Mouse (Mus musculus): ENCODE results near the gene Gm26992. TPM values are rescaled to one million over a fixed set of nuclear protein-coding genes. Genes with fewer than 3 reads are reported as not detected.

Gene Gm26992
- polyA plus RNA-seq, 1 experiment: not detected

GRCm38 (mm10) chrX:103519547-103519946 is 97.7 kb downstream of the Gm26992 start:
- no peaks in the 10 kb centered on the region for H3K36me3 ChIP-seq (ENCODE audit: control insufficient read depth, insufficient read depth)
- H3K27me3 ChIP-seq (ENCODE audit: control insufficient read depth, insufficient read depth, insufficient read length): no peaks in the 10 kb centered on the region
- TF ChIP-seq USF1 (IDR thresholded peaks at IDR 0.05; ENCODE audit: low read depth) (no peak), MAX (IDR thresholded peaks at IDR 0.05) (no peak), CEBPB (IDR thresholded peaks at IDR 0.05; ENCODE audit: low read depth) (no peak), FOSL1 (IDR thresholded peaks at IDR 0.05; ENCODE audit: insufficient read depth, low read length, poor library complexity, severe bottlenecking) (no peak), CTCF (IDR thresholded peaks at IDR 0.05; ENCODE audit: control insufficient read depth, insufficient read depth, insufficient read length) (no peak), MYOD1 (IDR thresholded peaks at IDR 0.05; ENCODE audit: control insufficient read depth, insufficient read length, low read depth) (peak; percentile 21)

DNA sequence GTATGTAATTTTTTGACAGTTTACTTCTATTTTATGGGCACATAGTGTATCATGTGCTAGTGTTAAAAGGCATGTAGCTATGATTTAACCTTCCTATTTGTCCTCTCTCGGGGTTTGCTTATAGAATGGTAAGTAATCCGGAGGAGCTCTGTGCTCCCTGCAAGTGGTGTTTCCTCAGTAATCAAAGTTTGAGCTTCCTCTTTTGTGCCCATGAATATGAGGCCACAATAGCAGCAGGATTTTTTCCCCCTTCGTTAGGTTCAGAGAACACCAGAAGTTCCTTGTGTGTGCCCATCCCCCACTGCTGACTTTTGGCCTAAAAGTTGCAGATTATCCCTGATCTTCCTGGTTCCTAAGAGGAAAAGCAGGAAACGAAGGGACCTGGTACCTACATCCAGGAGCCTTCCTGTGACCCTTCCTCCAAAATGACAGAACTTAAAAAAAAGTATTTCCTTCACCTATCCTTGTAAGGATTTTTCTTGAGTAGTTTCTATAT is 99.5 kb downstream of the Gm26992 start:
- no peak overlapping the region for H3ac ChIP-seq (ENCODE audit: control insufficient read depth, insufficient read length, low read depth)
- H3K4me3 ChIP-seq (ENCODE audit: insufficient read depth, poor library complexity, severe bottlenecking): no peak overlapping the region
- H3K79me2 ChIP-seq (ENCODE audit: control insufficient read depth, insufficient read depth): no peaks in the 10 kb centered on the region
- H3K27me3 ChIP-seq (ENCODE audit: control insufficient read depth, insufficient read depth, insufficient read length): no peaks in the 10 kb centered on the region
- no peaks in the 10 kb centered on the region for H3K79me3 ChIP-seq (ENCODE audit: low read depth)
- TF ChIP-seq CEBPB (IDR thresholded peaks at IDR 0.05; ENCODE audit: low read depth): no peak
- no peak for TF ChIP-seq MYOG (IDR thresholded peaks at IDR 0.05; ENCODE audit: control insufficient read depth, extremely low read depth, insufficient read length)
- TF ChIP-seq USF1 (IDR thresholded peaks at IDR 0.05; ENCODE audit: low read depth): no peak
- no peak for TF ChIP-seq FOSL1 (IDR thresholded peaks at IDR 0.05; ENCODE audit: insufficient read depth, low read length, poor library complexity, severe bottlenecking)
- TF ChIP-seq CTCF (IDR thresholded peaks at IDR 0.05; ENCODE audit: control insufficient read depth, insufficient read depth, insufficient read length): no peak
- no peak for TF ChIP-seq MYOD1 (IDR thresholded peaks at IDR 0.05; ENCODE audit: control insufficient read depth, insufficient read length, low read depth)
- no peak for TF ChIP-seq MAX (IDR thresholded peaks at IDR 0.05)
- H3K36me3 ChIP-seq (ENCODE audit: control insufficient read depth, insufficient read depth): no peaks in the 10 kb centered on the region

More at GRCm38 (mm10) chrX:103519547-103519946, 97.7 kb downstream of the Gm26992 start:
- Histone ChIP-seq H3ac (ENCODE audit: control insufficient read depth, insufficient read length, low read depth) (no peak overlapping the region), H3K79me3 (ENCODE audit: low read depth) (no peaks in the 10 kb centered on the region), H3K4me3 (ENCODE audit: insufficient read depth, poor library complexity, severe bottlenecking) (no peak overlapping the region), H3K79me2 (ENCODE audit: control insufficient read depth, insufficient read depth) (no peaks in the 10 kb centered on the region)

- no peaks in the 10 kb centered on the region for H3K79me3 ChIP-seq (ENCODE audit: low read depth)
- no peaks in the 10 kb centered on the region for H3K79me2 ChIP-seq (ENCODE audit: control insufficient read depth, insufficient read depth)
- no peaks in the 10 kb centered on the region for H3K36me3 ChIP-seq (ENCODE audit: control insufficient read depth, insufficient read depth)
- H3K4me3 ChIP-seq (ENCODE audit: insufficient read depth, poor library complexity, severe bottlenecking): no peak overlapping the region
- no peaks in the 10 kb centered on the region for H3K27me3 ChIP-seq (ENCODE audit: control insufficient read depth, insufficient read depth, insufficient read length)
- TF ChIP-seq MYOG (IDR thresholded peaks at IDR 0.05; ENCODE audit: control insufficient read depth, extremely low read depth, insufficient read length): no peak
- TF ChIP-seq CTCF (IDR thresholded peaks at IDR 0.05; ENCODE audit: control insufficient read depth, insufficient read depth, insufficient read length): no peak
- TF ChIP-seq MYOD1 (IDR thresholded peaks at IDR 0.05; ENCODE audit: control insufficient read depth, insufficient read length, low read depth): no peak
- no peak for TF ChIP-seq USF1 (IDR thresholded peaks at IDR 0.05; ENCODE audit: low read depth)
- TF ChIP-seq FOSL1 (IDR thresholded peaks at IDR 0.05; ENCODE audit: insufficient read depth, low read length, poor library complexity, severe bottlenecking): no peak
- no peak for TF ChIP-seq MAX (IDR thresholded peaks at IDR 0.05)
- no peak for TF ChIP-seq CEBPB (IDR thresholded peaks at IDR 0.05; ENCODE audit: low read depth)
- H3ac ChIP-seq (ENCODE audit: control insufficient read depth, insufficient read length, low read depth): no peak overlapping the region
Measured at GRCm38 (mm10) chrX:103529185-103529584, 107.4 kb downstream of the Gm26992 start.

Other genes starting within 250 kb of the Gm26992 start
- 0.19 TPM for gene Nap1l2, start 235.4 kb upstream of the Gm26992 start, polyA plus RNA-seq (2012; fragmentation: generic; extraction: Trizol)
- not detected for gene Cdx4, start 100.6 kb upstream of the Gm26992 start, polyA plus RNA-seq (2012; fragmentation: generic; extraction: Trizol)
- 0.40 TPM for gene Chic1, start 65.5 kb upstream of the Gm26992 start, polyA plus RNA-seq (2012; fragmentation: generic; extraction: Trizol)
- gene Tsx, start 7.5 kb upstream of the Gm26992 start, polyA plus RNA-seq (2012; fragmentation: generic; extraction: Trizol): not detected
- gene Zcchc13, start 208.6 kb downstream of the Gm26992 start, polyA plus RNA-seq (2012; fragmentation: generic; extraction: Trizol): not detected

All from C2C12 (cell line).